Mouse (Mus musculus) myocyte (in vitro differentiated cells): ENCODE results near the gene Nos1ap. TPM values are rescaled to one million over a fixed set of nuclear protein-coding genes. Genes with fewer than 3 reads are reported as not detected.

ENCODE experiments used
- H3K27me3 ChIP-seq: one replicate; pipeline ENCODE4 v1.6.1; 2011; ENCODE audit not compliant: control insufficient read depth, insufficient read depth, insufficient read length
- H3K36me3 ChIP-seq: one replicate; pipeline ENCODE4 v1.6.1; 2011; ENCODE audit not compliant: control insufficient read depth, insufficient read depth
- H3K4me2 ChIP-seq: one replicate; pipeline ENCODE4 v1.6.1; 2011; ENCODE audit warnings: low read depth, control low read depth
- H3K4me3 ChIP-seq: one replicate; pipeline ENCODE4 v1.5.1; 2011; ENCODE audit warnings: mild to moderate bottlenecking, control low read depth, moderate library complexity
- H3K79me2 ChIP-seq: one replicate; pipeline ENCODE4 v1.6.1; 2011; ENCODE audit not compliant: control insufficient read depth, insufficient read depth
- H3ac ChIP-seq: one replicate; pipeline ENCODE4 v1.6.1; 2011; ENCODE audit not compliant: control insufficient read depth, insufficient read length
- CEBPB ChIP-seq: IDR thresholded peaks from 2 replicates; pipeline ENCODE4 v1.6.1; 2011; ENCODE audit warnings: mild to moderate bottlenecking, moderate library complexity; ENCODE audit not compliant: poor library complexity, insufficient read depth, severe bottlenecking
- E2F4 ChIP-seq: IDR thresholded peaks from one replicate; pipeline ENCODE4 v1.6.1; 2011; ENCODE audit warnings: mild to moderate bottlenecking, control low read depth, moderate library complexity; ENCODE audit not compliant: insufficient read depth
- MAX ChIP-seq: IDR thresholded peaks from one replicate; pipeline ENCODE4 v1.6.1; 2011; ENCODE audit warnings: low read depth, mild to moderate bottlenecking, control low read depth
- MYOD1 ChIP-seq, 3 experiments: IDR thresholded peaks; one replicate each; pipeline ENCODE4 v1.6.1; 2011; ENCODE audit warnings: control low read depth in 2 of 3, low read depth in 2 of 3, mild to moderate bottlenecking in 2 of 3, moderate library complexity in 1 of 3; ENCODE audit not compliant: insufficient read length in 2 of 3, control insufficient read depth in 1 of 3
- MYOG ChIP-seq, 3 experiments: IDR thresholded peaks; one replicate each; pipeline ENCODE4 v1.6.1; 2011; ENCODE audit warnings: control low read depth in 2 of 3, low read depth in 2 of 3, mild to moderate bottlenecking in 2 of 3; ENCODE audit not compliant: insufficient read length in 2 of 3, control insufficient read depth in 1 of 3, insufficient read depth in 1 of 3
- POLR2A ChIP-seq: IDR thresholded peaks from one replicate; pipeline ENCODE4 v1.6.1; 2011; ENCODE audit warnings: low read depth, mild to moderate bottlenecking, control low read depth, moderate library complexity; ENCODE audit not compliant: insufficient read length
- POLR2AphosphoS2 ChIP-seq: IDR thresholded peaks from one replicate; pipeline ENCODE4 v1.6.1; 2011; ENCODE audit warnings: low read depth, control low read depth; ENCODE audit not compliant: insufficient read length
- REST ChIP-seq: IDR thresholded peaks from one replicate; pipeline ENCODE4 v1.6.1; 2011; ENCODE audit warnings: mild to moderate bottlenecking, control low read depth, moderate library complexity; ENCODE audit not compliant: insufficient read depth, insufficient read length
- SRF ChIP-seq: IDR thresholded peaks from one replicate; pipeline ENCODE4 v1.6.1; 2011; ENCODE audit warnings: low read depth; ENCODE audit not compliant: control insufficient read depth, insufficient read length
- TCF12 ChIP-seq: IDR thresholded peaks from one replicate; pipeline ENCODE4 v1.6.1; 2011; ENCODE audit warnings: mild to moderate bottlenecking, control low read depth; ENCODE audit not compliant: poor library complexity, insufficient read depth, severe bottlenecking
- TCF3 ChIP-seq: IDR thresholded peaks from one replicate; pipeline ENCODE4 v1.6.1; 2011; ENCODE audit warnings: low read depth, control low read depth; ENCODE audit not compliant: insufficient read length
- USF1 ChIP-seq: IDR thresholded peaks from one replicate; pipeline ENCODE4 v1.6.1; 2011; ENCODE audit warnings: low read depth, mild to moderate bottlenecking, control low read depth, moderate library complexity
- polyA plus RNA-seq: library from polyadenylated mRNA; unstranded; fragments of >200 nt; fragmentation: generic; extraction: Trizol; gene quantifications from one replicate; pipeline ENCODE4 v1.2.1, GENCODE M21; 2012; ENCODE audit warnings: missing spikeins

Gene Nos1ap
- polyA plus RNA-seq, 1 experiment = 0.14 TPM

GRCm38 (mm10) chr1:170273252-170273651 lies 316.4 kb downstream of the Nos1ap start:
- Histone ChIP-seq H3K27me3 (no peaks in the 10 kb centered on the region), H3ac (no peak overlapping the region), H3K4me2 (no peak overlapping the region), H3K79me2 (no peaks in the 10 kb centered on the region), H3K36me3 (no peaks in the 10 kb centered on the region), H3K4me3 (no peak overlapping the region)
- no peak for TF ChIP-seq CEBPB
- TF ChIP-seq TCF12 = no peak
- no peak for TF ChIP-seq TCF3
- TF ChIP-seq SRF = no peak
- TF ChIP-seq E2F4 = no peak
- no peak for TF ChIP-seq POLR2AphosphoS2

- Histone ChIP-seq H3ac (no peak overlapping the region), H3K27me3 (no peaks in the 10 kb centered on the region), H3K79me2 (no peaks in the 10 kb centered on the region), H3K4me3 (no peak overlapping the region), H3K36me3 (no peaks in the 10 kb centered on the region), H3K4me2 (no peak overlapping the region)
- TF ChIP-seq TCF12 (no peak), POLR2A (no peak), TCF3 (no peak), CEBPB (no peak), MAX (no peak), MYOD1 (IDR thresholded peaks at IDR 0.05; ENCODE audit: control insufficient read depth in 1 of 3, insufficient read length in 2 of 3, low read depth in 2 of 3) (no peak), REST (no peak), SRF (no peak), USF1 (no peak), POLR2AphosphoS2 (no peak), MYOG (IDR thresholded peaks at IDR 0.05; ENCODE audit: control insufficient read depth in 1 of 3, insufficient read depth in 1 of 3, insufficient read length in 2 of 3, low read depth in 2 of 3) (no peak), E2F4 (no peak)
Measured at GRCm38 (mm10) chr1:170270696-170271095, 319.0 kb downstream of the Nos1ap start.

- Histone ChIP-seq H3K4me3 (no peak overlapping the region), H3K27me3 (no peaks in the 10 kb centered on the region), H3K4me2 (no peak overlapping the region), H3K36me3 (no peaks in the 10 kb centered on the region), H3ac (no peak overlapping the region), H3K79me2 (no peaks in the 10 kb centered on the region)
- no peak for TF ChIP-seq MYOG (IDR thresholded peaks at IDR 0.05; ENCODE audit: control insufficient read depth in 1 of 3, insufficient read depth in 1 of 3, insufficient read length in 2 of 3, low read depth in 2 of 3)
- no peak for TF ChIP-seq POLR2AphosphoS2
- TF ChIP-seq POLR2A = no peak
- no peak for TF ChIP-seq SRF
- no peak for TF ChIP-seq MAX
- no peak for TF ChIP-seq TCF12
- TF ChIP-seq REST = no peak
- no peak for TF ChIP-seq TCF3
- no peak for TF ChIP-seq MYOD1 (IDR thresholded peaks at IDR 0.05; ENCODE audit: control insufficient read depth in 1 of 3, insufficient read length in 2 of 3, low read depth in 2 of 3)
- no peak for TF ChIP-seq E2F4
- TF ChIP-seq USF1 = no peak
Measured at GRCm38 (mm10) chr1:170270281-170270680, 319.4 kb downstream of the Nos1ap start.

GRCm38 (mm10) chr1:170255560-170255910 lies 334.1 kb downstream of the Nos1ap start:
- Histone ChIP-seq H3K27me3 (no peaks in the 10 kb centered on the region), H3K79me2 (no peaks in the 10 kb centered on the region), H3K4me2 (peak overlapping the region; percentile 60), H3K4me3 (no peak overlapping the region), H3K36me3 (no peaks in the 10 kb centered on the region), H3ac (no peak overlapping the region)
- no peak for TF ChIP-seq POLR2A
- TF ChIP-seq TCF12 = no peak
- TF ChIP-seq SRF = no peak
- no peak for TF ChIP-seq POLR2AphosphoS2
- TF ChIP-seq CEBPB = no peak

GRCm38 (mm10) chr1:170254893-170255559 lies 334.6 kb downstream of the Nos1ap start:
- TF ChIP-seq SRF (no peak), TCF3 (no peak), USF1 (no peak), TCF12 (no peak), E2F4 (no peak), POLR2AphosphoS2 (no peak), REST (no peak), CEBPB (no peak), POLR2A (no peak), MYOG (IDR thresholded peaks at IDR 0.05; ENCODE audit: control insufficient read depth in 1 of 3, insufficient read depth in 1 of 3, insufficient read length in 2 of 3, low read depth in 2 of 3) (no peak), MYOD1 (IDR thresholded peaks at IDR 0.05; ENCODE audit: control insufficient read depth in 1 of 3, insufficient read length in 2 of 3, low read depth in 2 of 3) (no peak)
- Histone ChIP-seq H3K36me3 (no peaks in the 10 kb centered on the region), H3K4me3 (peak overlapping the region; percentile 4), H3ac (no peak overlapping the region), H3K27me3 (no peaks in the 10 kb centered on the region), H3K79me2 (no peaks in the 10 kb centered on the region), H3K4me2 (peak overlapping the region; percentile 59)

Other genes with a start within 250 kb of the Nos1ap start
- 69.0 TPM for gene Olfml2b, start 54.7 kb upstream of the Nos1ap start, polyA plus RNA-seq